Mouse (Mus musculus): ENCODE data around the gene Ubxn11. TPM values are rescaled to one million over a fixed set of nuclear protein-coding genes. Genes with fewer than 3 reads are reported as not detected.

Gene Ubxn11
- polyA plus RNA-seq, 1 experiment from 2014 or later = 7.0 TPM

DNA sequence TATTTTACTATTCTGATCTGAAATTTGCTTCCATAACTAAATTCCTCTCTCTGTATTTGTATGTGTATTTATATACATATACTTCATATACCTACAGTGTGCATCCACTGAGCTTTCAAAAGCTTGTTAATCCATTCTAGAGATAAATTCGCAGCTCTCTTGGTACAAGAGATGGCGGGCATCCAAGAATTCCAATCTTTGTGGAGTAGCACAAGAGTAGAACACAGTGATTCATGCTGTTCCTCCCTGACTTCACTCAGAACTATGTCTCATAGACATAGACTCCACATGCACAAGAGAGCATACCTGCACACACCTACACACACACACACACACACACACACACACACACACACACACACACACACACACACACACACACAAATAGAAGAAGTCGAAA, 70.0 kb downstream of the Ubxn11 start:
- no peak overlapping the region for H3K4me3 ChIP-seq (ENCODE audit: low read depth, low read length)
- no peaks in the 10 kb centered on the region; the same call in 1 of the 2 replicates for H3K36me3 ChIP-seq (ENCODE audit: control insufficient read depth, insufficient read depth, low read length)
- no peak overlapping the region for H3K4me2 ChIP-seq (ENCODE audit: low read depth, low read length, severe bottlenecking)
- H3K9me3 ChIP-seq (ENCODE audit: control insufficient read depth, low read length) = no peaks in the 10 kb centered on the region
- no peaks in the 10 kb centered on the region for H3K4me1 ChIP-seq (replicated peaks; ENCODE audit: control insufficient read depth, insufficient read depth, low read length)
- no peak for ATAC-seq (replicated peaks; ENCODE audit: low FRiP score)
- WGBS = 93% methylated on average over 3 of the region's 3 CpGs
- no peak for DNase-seq (ENCODE audit: low spot score)
- no peaks in the 10 kb centered on the region for H3K27me3 ChIP-seq (ENCODE audit: control insufficient read depth, insufficient read depth, low read length)
- H3K9ac ChIP-seq (ENCODE audit: low read length) = no peak overlapping the region
- no peak overlapping the region for H3K27ac ChIP-seq (ENCODE audit: low read depth, low read length)

Other genes starting within 250 kb of the Ubxn11 start
- 31.5 and 32.2 TPM in 2 replicates for gene Rps6ka1, start 214.8 kb upstream of the Ubxn11 start, polyA plus RNA-seq (2014; fragmentation: Nextera tagmentation; extraction: Ambion mirVana)
- gene Hmgn2, start 133.9 kb upstream of the Ubxn11 start, polyA plus RNA-seq (2014; fragmentation: Nextera tagmentation; extraction: Ambion mirVana) = 4,212 and 4,469 TPM in 2 replicates
- gene Dhdds, start 101.7 kb upstream of the Ubxn11 start, polyA plus RNA-seq (2014; fragmentation: Nextera tagmentation; extraction: Ambion mirVana) = 41.9 and 46.5 TPM in 2 replicates
- gene Lin28a, start 83.7 kb upstream of the Ubxn11 start, polyA plus RNA-seq (2014; fragmentation: Nextera tagmentation; extraction: Ambion mirVana) = 1.6 and 2.3 TPM in 2 replicates
- gene Zfp683, start 48.7 kb upstream of the Ubxn11 start, polyA plus RNA-seq (2014; fragmentation: Nextera tagmentation; extraction: Ambion mirVana) = not detected in 2 replicates
- 1.9 and 2.5 TPM in 2 replicates for gene Crybg2, start 41.8 kb upstream of the Ubxn11 start, polyA plus RNA-seq (2014; fragmentation: Nextera tagmentation; extraction: Ambion mirVana)
- 2.5 and 2.6 TPM in 2 replicates for gene Cd52, start 7.5 kb upstream of the Ubxn11 start, polyA plus RNA-seq (2014; fragmentation: Nextera tagmentation; extraction: Ambion mirVana)
- gene Sh3bgrl3, start 26.2 kb downstream of the Ubxn11 start, polyA plus RNA-seq (2014; fragmentation: Nextera tagmentation; extraction: Ambion mirVana) = 264 and 278 TPM in 2 replicates
- gene Cep85, start 84.5 kb downstream of the Ubxn11 start, polyA plus RNA-seq (2014; fragmentation: Nextera tagmentation; extraction: Ambion mirVana) = 30.1 and 33.8 TPM in 2 replicates
- not detected in 2 replicates for gene Gm7534, start 100.4 kb downstream of the Ubxn11 start, polyA plus RNA-seq (2014; fragmentation: Nextera tagmentation; extraction: Ambion mirVana)
- gene Catsper4, start 124.8 kb downstream of the Ubxn11 start, polyA plus RNA-seq (2014; fragmentation: Nextera tagmentation; extraction: Ambion mirVana) = not detected in 2 replicates
- 0.24 and 0.45 TPM in 2 replicates for gene Cnksr1, start 135.8 kb downstream of the Ubxn11 start, polyA plus RNA-seq (2014; fragmentation: Nextera tagmentation; extraction: Ambion mirVana)
- 0.64 and 0.77 TPM in 2 replicates for gene E130218I03Rik, start 141.1 kb downstream of the Ubxn11 start, polyA plus RNA-seq (2014; fragmentation: Nextera tagmentation; extraction: Ambion mirVana)
- 17.8 and 18.0 TPM in 2 replicates for gene Zfp593, start 143.0 kb downstream of the Ubxn11 start, polyA plus RNA-seq (2014; fragmentation: Nextera tagmentation; extraction: Ambion mirVana)
- gene Gm30191, start 144.4 kb downstream of the Ubxn11 start, polyA plus RNA-seq (2014; fragmentation: Nextera tagmentation; extraction: Ambion mirVana) = 0.63 TPM in 1 of 2 replicates, not detected in the other
- gene Grrp1, start 151.5 kb downstream of the Ubxn11 start, polyA plus RNA-seq (2014; fragmentation: Nextera tagmentation; extraction: Ambion mirVana) = 4.8 and 5.2 TPM in 2 replicates
- gene Pdik1l, start 185.3 kb downstream of the Ubxn11 start, polyA plus RNA-seq (2014; fragmentation: Nextera tagmentation; extraction: Ambion mirVana) = 26.7 and 31.2 TPM in 2 replicates
- gene Trim63, start 212.6 kb downstream of the Ubxn11 start, polyA plus RNA-seq (2014; fragmentation: Nextera tagmentation; extraction: Ambion mirVana) = 0.13 TPM in 1 of 2 replicates, not detected in the other
- not detected in 2 replicates for gene Slc30a2, start 240.6 kb downstream of the Ubxn11 start, polyA plus RNA-seq (2014; fragmentation: Nextera tagmentation; extraction: Ambion mirVana)

All from forebrain, embryonic 11.5 days (tissue).